Mouse (Mus musculus): ENCODE results near the gene Parg.
"Not testable (repeated sequence)": the region's sequence is repeated elsewhere in the genome, so short reads cannot be mapped to it uniquely, and the experiment has no call there.

Parg gene

GRCm38 (mm10) chr14:32201791-32202451 is at the start of gene Parg, which contains the start of gene Timm23:
Gene Parg (plus strand): TSS chr14:32201949.
Gene Timm23 (minus strand): TSS chr14:32201898.
- peak; percentile 76 to 88 for DNase-seq (ENCODE audit: low spot score in 2 of 2)

- DNase-seq (ENCODE audit: low spot score in 2 of 2): no peak
Observed at GRCm38 (mm10) chr14:32152243-32152965, 49.3 kb upstream of the Parg start.

GRCm38 (mm10) chr14:32153156-32153555 is 48.6 kb upstream of the Parg start:
- no peak for DNase-seq (ENCODE audit: low spot score in 2 of 2)

GRCm38 (mm10) chr14:32154758-32155157 is 47.0 kb upstream of the Parg start:
- DNase-seq (ENCODE audit: low spot score in 2 of 2): no peak

GRCm38 (mm10) chr14:32159150-32159670 is 42.5 kb upstream of the Parg start:
- DNase-seq (ENCODE audit: low spot score in 2 of 2): peak in 1 of 2 experiments; percentile 6

- peak; percentile 96 to 98 for DNase-seq (ENCODE audit: low spot score in 2 of 2)
Observed at GRCm38 (mm10) chr14:32159690-32160246, 42.0 kb upstream of the Parg start, which contains the start of gene Ncoa4. Gene Ncoa4 (plus strand): TSS chr14:32159865.

- DNase-seq (ENCODE audit: low spot score in 2 of 2): no peak
Observed at GRCm38 (mm10) chr14:32160563-32160962, 41.2 kb upstream of the Parg start.

- no peak for DNase-seq (ENCODE audit: low spot score in 2 of 2)
Observed at GRCm38 (mm10) chr14:32161090-32161885, 40.5 kb upstream of the Parg start.

GRCm38 (mm10) chr14:32162231-32162630 is 39.5 kb upstream of the Parg start:
- DNase-seq (ENCODE audit: low spot score in 2 of 2): no peak

GRCm38 (mm10) chr14:32163203-32163888 is 38.4 kb upstream of the Parg start:
- DNase-seq (ENCODE audit: low spot score in 2 of 2): no peak

- no peak for DNase-seq (ENCODE audit: low spot score in 2 of 2)
Observed at GRCm38 (mm10) chr14:32164173-32165051, 37.3 kb upstream of the Parg start.

- DNase-seq (ENCODE audit: low spot score in 2 of 2): peak; percentile 31 to 47
Observed at GRCm38 (mm10) chr14:32165278-32166061, 36.3 kb upstream of the Parg start.

- no peak for DNase-seq (ENCODE audit: low spot score in 2 of 2)
Observed at GRCm38 (mm10) chr14:32166062-32166441, 35.7 kb upstream of the Parg start.

GRCm38 (mm10) chr14:32166840-32167239 is 34.9 kb upstream of the Parg start:
- DNase-seq (ENCODE audit: low spot score in 2 of 2): no peak

- DNase-seq (ENCODE audit: low spot score in 2 of 2): no peak
Observed at GRCm38 (mm10) chr14:32167326-32167725, 34.4 kb upstream of the Parg start.

GRCm38 (mm10) chr14:32168653-32169231 is 33.0 kb upstream of the Parg start:
- no peak for DNase-seq (ENCODE audit: low spot score in 2 of 2)

- DNase-seq (ENCODE audit: low spot score in 2 of 2): no peak
Observed at GRCm38 (mm10) chr14:32170137-32170536, 31.6 kb upstream of the Parg start.

GRCm38 (mm10) chr14:32175310-32175709 is 26.4 kb upstream of the Parg start:
- DNase-seq (ENCODE audit: low spot score in 2 of 2): no peak

GRCm38 (mm10) chr14:32176590-32176989 is 25.2 kb upstream of the Parg start:
- DNase-seq (ENCODE audit: low spot score in 2 of 2): not testable (repeated sequence)

All from frontal cortex, postnatal 10 days (tissue).